Mouse (Mus musculus) spleen, embryonic (tissue): ENCODE results near the gene Dnajc3.

Experiments used
- CTCF ChIA-PET: fragments of 350-600 bp; sonication (Branson Sonifier 250); formaldehyde crosslinking; loops from one replicate; lab custom pipeline; 2022; lab: Charles Lee

Dnajc3 gene

GRCm38 (mm10) chr14:118982429-118983045 lies 44.8 kb downstream of the Dnajc3 start:
- CTCF ChIA-PET, result interaction anchor here (0.7 kb wide), 1 partner anchor 216 kb away, joined by 4 read pairs; no protein-coding TSS in a partner anchor

- CTCF ChIA-PET, result no interaction called here
Measured at GRCm38 (mm10) chr14:118983396-118983795, 45.6 kb downstream of the Dnajc3 start.

- CTCF ChIA-PET, result no interaction called here
Measured at GRCm38 (mm10) chr14:118984161-118984560, 46.4 kb downstream of the Dnajc3 start.

- CTCF ChIA-PET, result interaction anchor here (0.5 to 1.8 kb wide), 4 partner anchors 9 to 66 kb away, joined by 3 to 8 read pairs (median 4); no protein-coding TSS in a partner anchor
Measured at GRCm38 (mm10) chr14:118986653-118987522, 49.1 kb downstream of the Dnajc3 start.

GRCm38 (mm10) chr14:118987523-118988496 lies 50.0 kb downstream of the Dnajc3 start:
- CTCF ChIA-PET, result interaction anchor here (0.6 kb wide), 1 partner anchor 36 kb away, joined by 3 read pairs; no protein-coding TSS in a partner anchor

GRCm38 (mm10) chr14:118995226-118995925 lies 57.6 kb downstream of the Dnajc3 start:
- CTCF ChIA-PET, result no interaction called here

- CTCF ChIA-PET, result interaction anchor here (0.6 to 0.8 kb wide), 3 partner anchors 16 to 185 kb away, joined by 4 to 6 read pairs (median 4); no protein-coding TSS in a partner anchor
Measured at GRCm38 (mm10) chr14:119003320-119003719, 65.5 kb downstream of the Dnajc3 start.

- CTCF ChIA-PET, result interaction anchor here (0.7 kb wide), 1 partner anchor 15 kb away, joined by 3 read pairs; no protein-coding TSS in a partner anchor
Measured at GRCm38 (mm10) chr14:119005834-119006233, 68.1 kb downstream of the Dnajc3 start.

GRCm38 (mm10) chr14:119006441-119007102 lies 68.8 kb downstream of the Dnajc3 start:
- CTCF ChIA-PET, result interaction anchor here (0.6 to 0.7 kb wide), 3 partner anchors 41 to 843 kb away, joined by 3 to 4 read pairs (median 3); no protein-coding TSS in a partner anchor

- CTCF ChIA-PET, result interaction anchor here (0.5 to 0.7 kb wide), 3 partner anchors 42 to 212 kb away, joined by 3 to 4 read pairs (median 3); no protein-coding TSS in a partner anchor
Measured at GRCm38 (mm10) chr14:119007103-119007951, 69.6 kb downstream of the Dnajc3 start.

GRCm38 (mm10) chr14:119008031-119008590 lies 70.3 kb downstream of the Dnajc3 start:
- CTCF ChIA-PET, result no interaction called here

GRCm38 (mm10) chr14:119009531-119009930 lies 71.8 kb downstream of the Dnajc3 start:
- CTCF ChIA-PET, result no interaction called here

GRCm38 (mm10) chr14:119012607-119013431 lies 75.0 kb downstream of the Dnajc3 start:
- CTCF ChIA-PET, result no interaction called here

GRCm38 (mm10) chr14:119013549-119013948 lies 75.8 kb downstream of the Dnajc3 start:
- CTCF ChIA-PET, result no interaction called here

- CTCF ChIA-PET, result interaction anchor here (0.6 to 1.8 kb wide), 2 partner anchors 21 to 39 kb away, joined by 3 to 8 read pairs; no protein-coding TSS in a partner anchor
Measured at GRCm38 (mm10) chr14:119025889-119026288, 88.1 kb downstream of the Dnajc3 start.

- CTCF ChIA-PET, result interaction anchor here (1.8 kb wide), 1 partner anchor 41 kb away, joined by 8 read pairs; no protein-coding TSS in a partner anchor
Measured at GRCm38 (mm10) chr14:119027130-119027529, 89.4 kb downstream of the Dnajc3 start.

- CTCF ChIA-PET, result interaction anchor here (1.8 kb wide), 1 partner anchor 41 kb away, joined by 8 read pairs; no protein-coding TSS in a partner anchor
Measured at GRCm38 (mm10) chr14:119027675-119028253, 90.0 kb downstream of the Dnajc3 start.
